Mouse (Mus musculus) kidney, embryonic 15.5 days (tissue): ENCODE results near the gene Smpd4. TPM values are rescaled to one million over a fixed set of nuclear protein-coding genes. Genes with fewer than 3 reads are reported as not detected.
A peak's percentile ranks its signal among the peaks of the same experiment; 100 is the strongest.

Experiments
- ATAC-seq: fragments of 200-750 bp; cut with Nextera tagmentation; replicated peaks from 2 replicates; pipeline ENCODE4 v1.8.0; 2017; ENCODE audit warnings: moderate TSS enrichment; ENCODE audit not compliant: low FRiP score
- H3K27ac ChIP-seq: fragments of 300-500 bp; sonication (generic); 2 replicates; pipeline ENCODE4 v1.5.1; 2015; ENCODE audit warnings: mild to moderate bottlenecking, inconsistent platforms
- H3K27me3 ChIP-seq: fragments of 300-500 bp; sonication (generic); 2 replicates; pipeline ENCODE4 v1.6.1; 2015; ENCODE audit warnings: inconsistent platforms
- H3K36me3 ChIP-seq: fragments of 300-500 bp; sonication (generic); 2 replicates; pipeline ENCODE4 v1.6.1; 2015; ENCODE audit warnings: inconsistent platforms
- H3K4me1 ChIP-seq: fragments of 300-500 bp; sonication (generic); 2 replicates; pipeline ENCODE4 v1.6.1; 2015; ENCODE audit warnings: inconsistent platforms
- H3K4me2 ChIP-seq: fragments of 300-500 bp; sonication (generic); 2 replicates; pipeline ENCODE4 v1.6.1; 2015; ENCODE audit warnings: moderate library complexity, mild to moderate bottlenecking, inconsistent platforms
- H3K4me3 ChIP-seq: fragments of 300-500 bp; sonication (generic); replicated peaks from 2 replicates; pipeline ENCODE4 v1.5.1; 2015; ENCODE audit warnings: mild to moderate bottlenecking, inconsistent platforms
- H3K9ac ChIP-seq: fragments of 300-500 bp; sonication (generic); 2 replicates; pipeline ENCODE4 v1.6.1; 2015; ENCODE audit warnings: mild to moderate bottlenecking, inconsistent platforms
- H3K9me3 ChIP-seq: fragments of 300-500 bp; sonication (generic); replicated peaks from 2 replicates; pipeline ENCODE4 v1.6.1; 2016; ENCODE audit warnings: inconsistent platforms
- WGBS: fragments of 180-500 bp; shearing (Covaris S2); methylation state at CpG from one replicate; pipeline ENCODE4 v1.1.7; 2015; ENCODE audit warnings: mixed read lengths; 5-methylcytosine and 5-hydroxymethylcytosine counted together
- polyA plus RNA-seq: library from polyadenylated mRNA; unstranded; fragments of >200 nt; fragmentation: Nextera tagmentation; extraction: Ambion mirVana; gene quantifications from 2 replicates; pipeline ENCODE4 v1.2.1, GENCODE M21; 2015

Smpd4 gene
- polyA plus RNA-seq, 1 experiment from 2014 or later, result 42.6 TPM

- Histone ChIP-seq H3K36me3 (peaks cover under 1% of the 10 kb centered on the region; the same call in 1 of the 2 replicates), H3K4me3 (no peak overlapping the region), H3K27ac (no peak overlapping the region), H3K9me3 (no peaks in the 10 kb centered on the region), H3K9ac (no peak overlapping the region), H3K4me2 (no peak overlapping the region), H3K27me3 (no peaks in the 10 kb centered on the region), H3K4me1 (peaks cover 15% of the 10 kb centered on the region)
- WGBS, result 81% methylated on average over 5 of the region's 5 CpGs
- ATAC-seq, result no peak
Measured at GRCm38 (mm10) chr16:17616212-17616611, 2.9 kb upstream of the Smpd4 start.

- WGBS, result 12% methylated on average over 13 of the region's 13 CpGs
- peak overlapping the region; percentile 11; the same call in 1 of the 2 replicates for H3K4me3 ChIP-seq
- peak; percentile 60 for ATAC-seq
Measured at GRCm38 (mm10) chr16:17617922-17618565, 1.1 kb upstream of the Smpd4 start.

GRCm38 (mm10) chr16:17621936-17622335 is 2.8 kb downstream of the Smpd4 start:
- H3K4me1 ChIP-seq, result peaks cover 15% of the 10 kb centered on the region
- WGBS, result 89% methylated on average over 1 of the region's 1 CpGs

More at GRCm38 (mm10) chr16:17617922-17618565, 1.1 kb upstream of the Smpd4 start:
- Histone ChIP-seq H3K27me3 (no peaks in the 10 kb centered on the region), H3K4me1 (peaks cover 15% of the 10 kb centered on the region), H3K36me3 (peaks cover 18% of the 10 kb centered on the region), H3K27ac (peak overlapping the region; percentile 54; the same call in 1 of the 2 replicates), H3K4me2 (peak overlapping the region; percentile 51), H3K9ac (no peak overlapping the region), H3K9me3 (no peaks in the 10 kb centered on the region)

GRCm38 (mm10) chr16:17625488-17626268 is 6.5 kb downstream of the Smpd4 start:
- Histone ChIP-seq H3K4me1 (no peaks in the 10 kb centered on the region), H3K9me3 (no peaks in the 10 kb centered on the region), H3K4me2 (no peak overlapping the region), H3K27ac (no peak overlapping the region), H3K4me3 (no peak overlapping the region), H3K36me3 (peaks cover 89% of the 10 kb centered on the region), H3K9ac (no peak overlapping the region), H3K27me3 (no peaks in the 10 kb centered on the region)
- peak; percentile 36; the same call in 1 of the 2 replicates for ATAC-seq
- WGBS, result 71% methylated on average over 8 of the region's 8 CpGs

More at GRCm38 (mm10) chr16:17621936-17622335, 2.8 kb downstream of the Smpd4 start:
- H3K27ac ChIP-seq, result no peak overlapping the region
- ATAC-seq, result no peak
- no peaks in the 10 kb centered on the region for H3K27me3 ChIP-seq
- no peak overlapping the region for H3K9ac ChIP-seq
- H3K4me3 ChIP-seq, result no peak overlapping the region
- H3K36me3 ChIP-seq, result peaks cover 52% of the 10 kb centered on the region
- no peak overlapping the region for H3K4me2 ChIP-seq
- no peaks in the 10 kb centered on the region for H3K9me3 ChIP-seq

- H3K4me1 ChIP-seq, result no peaks in the 10 kb centered on the region
- H3K27me3 ChIP-seq, result no peaks in the 10 kb centered on the region
- H3K9me3 ChIP-seq, result no peaks in the 10 kb centered on the region
- no peak overlapping the region for H3K9ac ChIP-seq
- H3K4me2 ChIP-seq, result no peak overlapping the region
- H3K36me3 ChIP-seq, result peaks cover 93% of the 10 kb centered on the region
- H3K4me3 ChIP-seq, result no peak overlapping the region
- no peak for ATAC-seq
- 96% methylated on average over 5 of the region's 5 CpGs for WGBS
- no peak overlapping the region for H3K27ac ChIP-seq
Measured at GRCm38 (mm10) chr16:17626269-17626555, 7.1 kb downstream of the Smpd4 start.

- WGBS, result 95% methylated on average over 2 of the region's 2 CpGs
- H3K27ac ChIP-seq, result no peak overlapping the region
Measured at GRCm38 (mm10) chr16:17632580-17632979, 13.4 kb downstream of the Smpd4 start.

GRCm38 (mm10) chr16:17633481-17634181 is 14.5 kb downstream of the Smpd4 start:
- H3K4me2 ChIP-seq, result no peak overlapping the region
- no peak overlapping the region for H3K27ac ChIP-seq
- H3K36me3 ChIP-seq, result peaks cover 92% of the 10 kb centered on the region
- no peak for ATAC-seq
- H3K9ac ChIP-seq, result no peak overlapping the region
- no peaks in the 10 kb centered on the region for H3K9me3 ChIP-seq
- WGBS, result 83% methylated on average over 8 of the region's 8 CpGs
- H3K4me1 ChIP-seq, result no peaks in the 10 kb centered on the region
- H3K4me3 ChIP-seq, result no peak overlapping the region
- H3K27me3 ChIP-seq, result no peaks in the 10 kb centered on the region

More at GRCm38 (mm10) chr16:17632580-17632979, 13.4 kb downstream of the Smpd4 start:
- no peak overlapping the region for H3K4me2 ChIP-seq
- no peak for ATAC-seq
- H3K4me1 ChIP-seq, result no peaks in the 10 kb centered on the region
- H3K27me3 ChIP-seq, result no peaks in the 10 kb centered on the region
- H3K36me3 ChIP-seq, result peaks cover 92% of the 10 kb centered on the region
- H3K9ac ChIP-seq, result no peak overlapping the region
- H3K4me3 ChIP-seq, result no peak overlapping the region
- no peaks in the 10 kb centered on the region for H3K9me3 ChIP-seq

GRCm38 (mm10) chr16:17636904-17637303 is 17.8 kb downstream of the Smpd4 start:
- Histone ChIP-seq H3K4me2 (no peak overlapping the region), H3K27ac (no peak overlapping the region), H3K9me3 (no peaks in the 10 kb centered on the region), H3K9ac (no peak overlapping the region), H3K4me1 (no peaks in the 10 kb centered on the region), H3K36me3 (peaks cover 91% of the 10 kb centered on the region), H3K4me3 (no peak overlapping the region), H3K27me3 (no peaks in the 10 kb centered on the region)
- no peak for ATAC-seq
- 67% methylated on average over 2 of the region's 2 CpGs for WGBS

GRCm38 (mm10) chr16:17637610-17638009 is 18.5 kb downstream of the Smpd4 start:
- ATAC-seq, result no peak
- Histone ChIP-seq H3K4me2 (no peak overlapping the region), H3K27ac (no peak overlapping the region), H3K9ac (no peak overlapping the region), H3K9me3 (no peaks in the 10 kb centered on the region), H3K36me3 (peaks cover 91% of the 10 kb centered on the region), H3K27me3 (no peaks in the 10 kb centered on the region), H3K4me3 (no peak overlapping the region), H3K4me1 (no peaks in the 10 kb centered on the region)
- WGBS, result 74% methylated on average over 2 of the region's 2 CpGs

GRCm38 (mm10) chr16:17638036-17638628 is 19.0 kb downstream of the Smpd4 start:
- WGBS, result 92% methylated on average over 9 of the region's 9 CpGs
- Histone ChIP-seq H3K9ac (no peak overlapping the region), H3K36me3 (peaks cover 91% of the 10 kb centered on the region), H3K4me3 (no peak overlapping the region), H3K4me2 (no peak overlapping the region), H3K4me1 (no peaks in the 10 kb centered on the region), H3K27ac (no peak overlapping the region), H3K27me3 (no peaks in the 10 kb centered on the region), H3K9me3 (no peaks in the 10 kb centered on the region)
- ATAC-seq, result 0 out of 2 replicates have a peak, but pooled peaks have one; percentile 56

- no peak overlapping the region for H3K9ac ChIP-seq
- no peak overlapping the region for H3K4me2 ChIP-seq
- H3K27me3 ChIP-seq, result no peaks in the 10 kb centered on the region
- 90% methylated on average over 3 of the region's 3 CpGs for WGBS
- peaks cover 91% of the 10 kb centered on the region for H3K36me3 ChIP-seq
- H3K4me3 ChIP-seq, result no peak overlapping the region
- no peaks in the 10 kb centered on the region for H3K4me1 ChIP-seq
- H3K27ac ChIP-seq, result no peak overlapping the region
- H3K9me3 ChIP-seq, result no peaks in the 10 kb centered on the region
- ATAC-seq, result no peak
Measured at GRCm38 (mm10) chr16:17639081-17639480, 19.9 kb downstream of the Smpd4 start.

GRCm38 (mm10) chr16:17639951-17640350 is 20.8 kb downstream of the Smpd4 start:
- ATAC-seq, result no peak
- no peak overlapping the region for H3K9ac ChIP-seq
- no peak overlapping the region for H3K27ac ChIP-seq
- 92% methylated on average over 6 of the region's 6 CpGs for WGBS
- H3K9me3 ChIP-seq, result no peaks in the 10 kb centered on the region
- H3K4me1 ChIP-seq, result no peaks in the 10 kb centered on the region
- no peak overlapping the region for H3K4me2 ChIP-seq
- peaks cover 83% of the 10 kb centered on the region for H3K36me3 ChIP-seq
- H3K4me3 ChIP-seq, result no peak overlapping the region
- no peaks in the 10 kb centered on the region for H3K27me3 ChIP-seq
